Mouse (Mus musculus): Measurements from ENCODE around the gene Nudt16l1. TPM values are rescaled to one million over a fixed set of nuclear protein-coding genes. Genes with fewer than 3 reads are reported as not detected.
A peak's percentile ranks its signal among the peaks of the same experiment; 100 is the strongest.

Nudt16l1 gene
- polyA plus RNA-seq, 1 experiment, result 46.1 TPM

GRCm38 (mm10) chr16:4912074-4912648, 26.4 kb upstream of the Nudt16l1 start:
- TF ChIP-seq CEBPB (IDR thresholded peaks at IDR 0.05; ENCODE audit: insufficient read depth, poor library complexity, severe bottlenecking) (no peak), MYOG (IDR thresholded peaks at IDR 0.05; ENCODE audit: control insufficient read depth in 1 of 3, insufficient read depth in 1 of 3, insufficient read length in 2 of 3, low read depth in 2 of 3) (no peak), REST (IDR thresholded peaks at IDR 0.05; ENCODE audit: insufficient read depth, insufficient read length) (no peak), USF1 (IDR thresholded peaks at IDR 0.05; ENCODE audit: low read depth) (no peak), MAX (IDR thresholded peaks at IDR 0.05; ENCODE audit: low read depth) (no peak), MYOD1 (IDR thresholded peaks at IDR 0.05; ENCODE audit: control insufficient read depth in 1 of 3, insufficient read length in 2 of 3, low read depth in 2 of 3) (no peak), SRF (IDR thresholded peaks at IDR 0.05; ENCODE audit: control insufficient read depth, insufficient read length, low read depth) (no peak), E2F4 (IDR thresholded peaks at IDR 0.05; ENCODE audit: insufficient read depth) (no peak), POLR2AphosphoS2 (IDR thresholded peaks at IDR 0.05; ENCODE audit: insufficient read length, low read depth) (no peak), POLR2A (IDR thresholded peaks at IDR 0.05; ENCODE audit: insufficient read length, low read depth) (no peak), TCF12 (IDR thresholded peaks at IDR 0.05; ENCODE audit: insufficient read depth, poor library complexity, severe bottlenecking) (no peak), TCF3 (IDR thresholded peaks at IDR 0.05; ENCODE audit: insufficient read length, low read depth) (no peak)
- no peaks in the 10 kb centered on the region for H3K79me2 ChIP-seq (ENCODE audit: control insufficient read depth, insufficient read depth)
- no peak overlapping the region for H3K4me3 ChIP-seq
- H3K36me3 ChIP-seq (ENCODE audit: control insufficient read depth, insufficient read depth), result peaks cover 11% of the 10 kb centered on the region
- no peak overlapping the region for H3ac ChIP-seq (ENCODE audit: control insufficient read depth, insufficient read length)
- H3K4me2 ChIP-seq (ENCODE audit: low read depth), result peak overlapping the region; percentile 64
- H3K27me3 ChIP-seq (ENCODE audit: control insufficient read depth, insufficient read depth, insufficient read length), result no peaks in the 10 kb centered on the region

- TF ChIP-seq CEBPB (IDR thresholded peaks at IDR 0.05; ENCODE audit: insufficient read depth, poor library complexity, severe bottlenecking), result 0 out of 2 replicates have a peak, but pooled peaks have one; percentile 0
- TF ChIP-seq MYOD1 (IDR thresholded peaks at IDR 0.05; ENCODE audit: control insufficient read depth in 1 of 3, insufficient read length in 2 of 3, low read depth in 2 of 3), result no peak
- H3K27me3 ChIP-seq (ENCODE audit: control insufficient read depth, insufficient read depth, insufficient read length), result no peaks in the 10 kb centered on the region
- no peak overlapping the region for H3K4me3 ChIP-seq
- peaks cover 14% of the 10 kb centered on the region for H3K36me3 ChIP-seq (ENCODE audit: control insufficient read depth, insufficient read depth)
- H3K4me2 ChIP-seq (ENCODE audit: low read depth), result peak overlapping the region; percentile 64
- H3K79me2 ChIP-seq (ENCODE audit: control insufficient read depth, insufficient read depth), result no peaks in the 10 kb centered on the region
- peak overlapping the region; percentile 11 for H3ac ChIP-seq (ENCODE audit: control insufficient read depth, insufficient read length)
Observed at GRCm38 (mm10) chr16:4912907-4913782, 25.4 kb upstream of the Nudt16l1 start.

GRCm38 (mm10) chr16:4913783-4914735, 24.5 kb upstream of the Nudt16l1 start:
- Histone ChIP-seq H3K27me3 (ENCODE audit: control insufficient read depth, insufficient read depth, insufficient read length) (no peaks in the 10 kb centered on the region), H3K4me2 (ENCODE audit: low read depth) (peak overlapping the region; percentile 64), H3ac (ENCODE audit: control insufficient read depth, insufficient read length) (no peak overlapping the region), H3K4me3 (no peak overlapping the region), H3K36me3 (ENCODE audit: control insufficient read depth, insufficient read depth) (peaks cover 14% of the 10 kb centered on the region), H3K79me2 (ENCODE audit: control insufficient read depth, insufficient read depth) (no peaks in the 10 kb centered on the region)
- no peak for TF ChIP-seq POLR2A (IDR thresholded peaks at IDR 0.05; ENCODE audit: insufficient read length, low read depth)
- TF ChIP-seq USF1 (IDR thresholded peaks at IDR 0.05; ENCODE audit: low read depth), result no peak
- TF ChIP-seq REST (IDR thresholded peaks at IDR 0.05; ENCODE audit: insufficient read depth, insufficient read length), result no peak
- no peak for TF ChIP-seq MAX (IDR thresholded peaks at IDR 0.05; ENCODE audit: low read depth)
- TF ChIP-seq SRF (IDR thresholded peaks at IDR 0.05; ENCODE audit: control insufficient read depth, insufficient read length, low read depth), result no peak

GRCm38 (mm10) chr16:4915931-4916330, 22.6 kb upstream of the Nudt16l1 start:
- no peak for TF ChIP-seq MAX (IDR thresholded peaks at IDR 0.05; ENCODE audit: low read depth)
- no peak for TF ChIP-seq MYOG (IDR thresholded peaks at IDR 0.05; ENCODE audit: control insufficient read depth in 1 of 3, insufficient read depth in 1 of 3, insufficient read length in 2 of 3, low read depth in 2 of 3)
- no peak for TF ChIP-seq TCF3 (IDR thresholded peaks at IDR 0.05; ENCODE audit: insufficient read length, low read depth)
- no peak for TF ChIP-seq REST (IDR thresholded peaks at IDR 0.05; ENCODE audit: insufficient read depth, insufficient read length)
- TF ChIP-seq POLR2AphosphoS2 (IDR thresholded peaks at IDR 0.05; ENCODE audit: insufficient read length, low read depth), result no peak
- no peak for TF ChIP-seq TCF12 (IDR thresholded peaks at IDR 0.05; ENCODE audit: insufficient read depth, poor library complexity, severe bottlenecking)
- Histone ChIP-seq H3ac (ENCODE audit: control insufficient read depth, insufficient read length) (no peak overlapping the region), H3K79me2 (ENCODE audit: control insufficient read depth, insufficient read depth) (no peaks in the 10 kb centered on the region), H3K36me3 (ENCODE audit: control insufficient read depth, insufficient read depth) (peaks cover 9% of the 10 kb centered on the region), H3K4me3 (no peak overlapping the region), H3K4me2 (ENCODE audit: low read depth) (no peak overlapping the region), H3K27me3 (ENCODE audit: control insufficient read depth, insufficient read depth, insufficient read length) (no peaks in the 10 kb centered on the region)

Measured in myocyte (in vitro differentiated cells).